Mouse (Mus musculus): ENCODE measurements around the gene Slc46a1.
A peak's percentile ranks its signal among the peaks of the same experiment; 100 is the strongest.

Slc46a1 gene

GRCm38 (mm10) chr11:78454276-78454675 lies 11.2 kb upstream of the Slc46a1 start:
- DNase-seq (ENCODE audit: low read depth in 2 of 2, low spot score in 2 of 2) = no peak

GRCm38 (mm10) chr11:78455308-78455707 lies 10.2 kb upstream of the Slc46a1 start:
- peak; percentile 19 to 36 for DNase-seq (ENCODE audit: low read depth in 2 of 2, low spot score in 2 of 2)

GRCm38 (mm10) chr11:78458740-78459139 lies 6.8 kb upstream of the Slc46a1 start:
- DNase-seq (ENCODE audit: low read depth in 2 of 2, low spot score in 2 of 2) = no peak

GRCm38 (mm10) chr11:78461894-78462293 lies 3.6 kb upstream of the Slc46a1 start:
- peak in 1 of 2 experiments; percentile 14 for DNase-seq (ENCODE audit: low read depth in 2 of 2, low spot score in 2 of 2)

GRCm38 (mm10) chr11:78462669-78463068 lies 2.8 kb upstream of the Slc46a1 start:
- no peak for DNase-seq (ENCODE audit: low read depth in 2 of 2, low spot score in 2 of 2)

GRCm38 (mm10) chr11:78463286-78464036 lies 2.0 kb upstream of the Slc46a1 start:
- DNase-seq (ENCODE audit: low read depth in 2 of 2, low spot score in 2 of 2) = no peak

- no peak for DNase-seq (ENCODE audit: low read depth in 2 of 2, low spot score in 2 of 2)
These were observed 381 bp upstream of the Slc46a1 start for GRCm38 (mm10) chr11:78465116-78465515.

GRCm38 (mm10) chr11:78466242-78466912 lies 880 bp downstream of the Slc46a1 start:
- no peak for DNase-seq (ENCODE audit: low read depth in 2 of 2, low spot score in 2 of 2)

GRCm38 (mm10) chr11:78467515-78467914 lies 2.0 kb downstream of the Slc46a1 start:
- DNase-seq (ENCODE audit: low read depth in 2 of 2, low spot score in 2 of 2) = no peak

GRCm38 (mm10) chr11:78467932-78468331 lies 2.4 kb downstream of the Slc46a1 start:
- DNase-seq (ENCODE audit: low read depth in 2 of 2, low spot score in 2 of 2) = no peak

- DNase-seq (ENCODE audit: low read depth in 2 of 2, low spot score in 2 of 2) = no peak
These were observed 6.0 kb downstream of the Slc46a1 start for GRCm38 (mm10) chr11:78471326-78472103.

- no peak for DNase-seq (ENCODE audit: low read depth in 2 of 2, low spot score in 2 of 2)
These were observed 9.8 kb downstream of the Slc46a1 start for GRCm38 (mm10) chr11:78475289-78475688.

- no peak for DNase-seq (ENCODE audit: low read depth in 2 of 2, low spot score in 2 of 2)
These were observed 18.1 kb downstream of the Slc46a1 start for GRCm38 (mm10) chr11:78483639-78484038.

GRCm38 (mm10) chr11:78488168-78488567 lies 22.7 kb downstream of the Slc46a1 start:
- peak; percentile 52 to 74 for DNase-seq (ENCODE audit: low read depth in 2 of 2, low spot score in 2 of 2)

GRCm38 (mm10) chr11:78490781-78491241 lies 25.3 kb downstream of the Slc46a1 start:
- no peak for DNase-seq (ENCODE audit: low read depth in 2 of 2, low spot score in 2 of 2)

GRCm38 (mm10) chr11:78495904-78496303 lies 30.4 kb downstream of the Slc46a1 start:
- DNase-seq (ENCODE audit: low read depth in 2 of 2, low spot score in 2 of 2) = no peak

- peak; percentile 12 to 21 for DNase-seq (ENCODE audit: low read depth in 2 of 2, low spot score in 2 of 2)
These were observed 31.6 kb downstream of the Slc46a1 start for GRCm38 (mm10) chr11:78497071-78497541.

- DNase-seq (ENCODE audit: low read depth in 2 of 2, low spot score in 2 of 2) = peak; percentile 96 to 99
These were observed 32.3 kb downstream of the Slc46a1 start, which contains the start of gene Sarm1 for GRCm38 (mm10) chr11:78497544-78498522. Sarm1 (minus strand) TSS chr11:78497754.

- DNase-seq (ENCODE audit: low read depth in 2 of 2, low spot score in 2 of 2) = no peak
These were observed 33.5 kb downstream of the Slc46a1 start, which contains the start of gene Vtn for GRCm38 (mm10) chr11:78499004-78499403. Vtn (plus strand) TSS chr11:78499091.

- DNase-seq (ENCODE audit: low read depth in 2 of 2, low spot score in 2 of 2) = no peak
These were observed 34.0 kb downstream of the Slc46a1 start for GRCm38 (mm10) chr11:78499543-78499942.

All from CD8-positive naive resting alpha-beta T cell, adult 2 months (primary cell).